Mouse (Mus musculus) spleen, postnatal 10 days (tissue): Measurements from ENCODE around the gene Hao2.

ENCODE experiments used
- DNase-seq, 2 experiments: peaks; one replicate each; pipeline ENCODE4 v3.0.0; 2021 to 2022; ENCODE audit warnings: low spot score in 2 of 2

Gene Hao2

GRCm38 (mm10) chr3:98893057-98893772, at the start of gene Hao2:
Gene Hao2, minus strand, starts transcription at chr3:98893239.
- no peak for DNase-seq

- no peak for DNase-seq
Observed at GRCm38 (mm10) chr3:98941601-98942000, 48.6 kb upstream of the Hao2 start.

GRCm38 (mm10) chr3:98941066-98941551, 48.1 kb upstream of the Hao2 start:
- no peak for DNase-seq

GRCm38 (mm10) chr3:98940225-98940624, 47.2 kb upstream of the Hao2 start:
- no peak for DNase-seq

- DNase-seq, result no peak
Observed at GRCm38 (mm10) chr3:98936446-98936845, 43.4 kb upstream of the Hao2 start.

- no peak for DNase-seq
Observed at GRCm38 (mm10) chr3:98934601-98935000, 41.6 kb upstream of the Hao2 start.

- no peak for DNase-seq
Observed at GRCm38 (mm10) chr3:98934041-98934440, 41.0 kb upstream of the Hao2 start.

GRCm38 (mm10) chr3:98932421-98932820, 39.4 kb upstream of the Hao2 start:
- DNase-seq, result no peak

GRCm38 (mm10) chr3:98931836-98932235, 38.8 kb upstream of the Hao2 start:
- no peak for DNase-seq

GRCm38 (mm10) chr3:98920417-98920816, 27.4 kb upstream of the Hao2 start:
- no peak for DNase-seq

GRCm38 (mm10) chr3:98917260-98917659, 24.2 kb upstream of the Hao2 start:
- DNase-seq, result no peak

- no peak for DNase-seq
Observed at GRCm38 (mm10) chr3:98916856-98917255, 23.8 kb upstream of the Hao2 start.

GRCm38 (mm10) chr3:98915659-98916058, 22.6 kb upstream of the Hao2 start:
- peak in 1 of 2 experiments; percentile 50 for DNase-seq

GRCm38 (mm10) chr3:98913591-98913990, 20.6 kb upstream of the Hao2 start:
- no peak for DNase-seq

GRCm38 (mm10) chr3:98897606-98898005, 4.6 kb upstream of the Hao2 start:
- DNase-seq, result no peak

GRCm38 (mm10) chr3:98895071-98895601, 2.1 kb upstream of the Hao2 start:
- DNase-seq, result no peak

GRCm38 (mm10) chr3:98890430-98890829, 2.6 kb downstream of the Hao2 start:
- no peak for DNase-seq

- no peak for DNase-seq
Observed at GRCm38 (mm10) chr3:98888206-98888605, 4.8 kb downstream of the Hao2 start.

GRCm38 (mm10) chr3:98880831-98881230, 12.2 kb downstream of the Hao2 start:
- no peak for DNase-seq

- DNase-seq, result no peak
Observed at GRCm38 (mm10) chr3:98880216-98880615, 12.8 kb downstream of the Hao2 start.

- no peak for DNase-seq
Observed at GRCm38 (mm10) chr3:98868219-98868618, 24.8 kb downstream of the Hao2 start.

GRCm38 (mm10) chr3:98862800-98863199, 30.2 kb downstream of the Hao2 start:
- no peak for DNase-seq

GRCm38 (mm10) chr3:98859576-98859975, 33.5 kb downstream of the Hao2 start, which contains the start of gene Hsd3b1:
Gene Hsd3b1, minus strand, starts transcription at chr3:98859794.
- DNase-seq, result no peak
